Mouse (Mus musculus) thymus, postnatal 4 days (tissue): Measurements from ENCODE around the gene Gm4737.
"Not testable (repeated sequence)": the region's sequence is repeated elsewhere in the genome, so short reads cannot be mapped to it uniquely, and the experiment has no call there.

Experiments used
- DNase-seq: peaks from one replicate; pipeline ENCODE4 v3.0.0; 2021

Gene Gm4737

DNA sequence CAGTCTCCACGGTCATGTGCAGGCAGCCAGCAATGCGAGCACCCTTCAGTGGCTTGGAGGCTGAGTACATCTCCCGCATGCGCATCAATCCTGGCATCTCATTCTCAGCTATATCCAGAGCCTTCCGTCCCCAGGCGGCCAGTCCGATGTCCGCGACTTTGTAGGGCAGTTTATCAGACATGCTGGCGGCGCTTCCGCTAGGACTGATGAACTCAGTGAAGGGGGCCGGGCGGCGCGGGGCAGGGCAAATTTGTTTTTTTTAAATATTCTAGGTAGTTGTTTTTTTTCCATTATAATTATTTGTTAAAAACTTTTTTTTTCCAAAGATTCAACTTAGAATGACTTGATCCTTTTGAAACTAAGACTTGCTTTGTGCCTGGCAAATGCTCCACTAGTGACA is at the start of gene Gm4737:
TSS of gene Gm4737 (minus strand) at position 246 of the 400 bp plus-strand sequence.
- DNase-seq = not testable (repeated sequence)

DNA sequence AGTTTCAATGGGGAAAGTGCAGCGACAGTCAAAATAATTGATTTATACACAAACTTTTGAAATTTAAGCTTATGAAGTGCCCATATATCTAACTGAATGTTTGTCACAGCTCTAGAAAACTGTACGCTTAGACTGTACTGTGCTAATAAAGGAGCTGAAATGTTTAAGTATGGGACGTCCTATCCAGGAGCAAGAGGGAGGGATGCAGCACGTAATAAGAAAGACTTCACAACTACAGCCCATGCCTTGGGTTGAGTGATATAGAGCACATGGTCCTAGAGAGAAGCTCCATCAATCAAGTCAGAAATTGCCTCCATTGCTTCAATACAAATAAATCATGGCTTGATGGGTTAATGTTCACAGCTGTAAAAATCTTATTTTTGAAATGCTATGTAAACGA is 40.9 kb upstream of the Gm4737 start:
- no peak for DNase-seq

DNA sequence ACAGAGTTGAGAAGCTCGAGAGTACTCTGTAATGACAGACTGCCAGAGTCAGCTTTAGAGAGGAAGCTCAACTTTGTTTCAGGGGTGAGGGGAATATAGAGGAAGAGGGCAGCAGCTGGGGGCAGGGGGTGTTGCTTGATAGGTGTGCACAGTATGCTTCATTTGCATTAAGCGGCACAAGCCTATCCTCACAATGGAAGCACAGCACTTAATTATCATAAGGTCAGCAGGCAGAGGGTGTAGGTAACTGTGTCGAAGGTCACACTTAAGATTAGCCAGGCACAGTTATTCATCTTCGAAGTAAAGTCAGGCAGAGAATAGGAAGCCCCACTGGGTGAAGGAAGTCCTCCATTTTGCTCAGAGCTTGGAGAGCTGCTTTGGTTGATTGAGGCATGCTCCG is 28.2 kb upstream of the Gm4737 start:
- no peak for DNase-seq

DNA sequence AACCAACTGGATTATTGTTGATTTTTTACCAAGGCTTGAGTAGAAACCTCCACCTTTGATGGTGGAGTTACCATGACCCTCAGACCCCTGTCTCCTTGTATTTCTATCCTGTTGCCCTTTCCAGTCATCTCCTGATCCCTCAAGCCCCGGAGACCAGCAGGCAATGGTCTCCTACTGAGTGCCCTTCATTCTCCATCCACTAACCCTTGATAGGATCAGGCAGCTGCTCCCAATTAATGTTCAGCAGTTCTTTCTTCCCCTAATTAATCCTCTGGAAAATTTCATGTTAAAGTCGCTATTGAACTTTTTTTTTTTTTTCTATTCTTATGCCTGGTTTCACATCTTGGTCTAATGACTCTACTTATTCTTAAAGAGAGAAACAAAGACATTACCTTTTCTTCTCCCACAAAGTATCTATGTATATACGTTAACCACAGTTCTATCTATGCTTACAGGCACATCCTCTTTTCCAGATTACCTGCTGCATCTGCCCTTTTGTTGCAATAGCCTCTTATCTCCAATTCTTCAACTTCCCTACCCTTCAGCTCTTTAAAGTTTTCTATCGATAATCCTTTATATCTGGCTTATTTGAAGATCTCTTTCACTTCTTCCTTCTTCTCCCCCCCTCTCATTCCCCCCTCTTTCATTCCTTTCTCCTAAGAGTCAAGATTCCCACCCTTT is 23.4 kb upstream of the Gm4737 start:
- no peak for DNase-seq

DNA sequence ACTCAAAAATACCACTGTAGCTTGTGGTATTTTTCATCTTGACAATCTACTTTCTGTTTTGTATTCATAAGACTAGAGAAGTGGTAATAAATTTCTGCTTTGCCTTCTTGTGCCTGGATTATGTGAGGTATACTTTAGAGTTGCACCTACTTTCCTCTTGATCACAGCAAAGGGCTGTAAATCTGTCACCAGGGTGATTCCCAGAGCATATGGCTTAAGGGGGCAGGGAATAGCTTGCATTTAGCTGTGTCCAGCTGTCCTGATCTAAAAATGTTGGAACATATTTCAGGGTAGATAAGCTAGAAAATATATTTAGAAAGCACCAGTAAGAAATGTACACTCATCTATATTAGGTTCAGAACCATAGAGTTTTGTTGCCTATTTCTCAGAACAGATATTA is 18.2 kb upstream of the Gm4737 start:
- no peak for DNase-seq

DNA sequence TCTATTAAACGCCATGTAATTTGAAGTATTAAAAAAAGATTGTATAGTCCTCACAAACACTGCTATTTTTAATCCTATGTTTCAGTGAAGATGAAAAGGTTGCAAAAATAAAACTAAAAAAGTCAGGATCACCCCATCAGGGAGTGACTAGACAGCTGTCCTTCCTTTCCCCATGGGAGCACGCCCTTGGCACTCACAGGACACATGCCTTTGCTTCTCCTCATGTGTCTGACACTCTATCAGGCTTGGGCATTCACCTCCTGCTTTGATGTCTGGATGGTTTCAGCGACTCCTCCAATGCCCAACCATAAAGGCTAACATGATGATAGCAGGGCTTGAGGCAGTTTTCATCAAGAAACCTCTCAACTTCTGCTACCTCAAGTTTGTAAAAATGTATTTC is 12.1 kb upstream of the Gm4737 start:
- no peak for DNase-seq

DNA sequence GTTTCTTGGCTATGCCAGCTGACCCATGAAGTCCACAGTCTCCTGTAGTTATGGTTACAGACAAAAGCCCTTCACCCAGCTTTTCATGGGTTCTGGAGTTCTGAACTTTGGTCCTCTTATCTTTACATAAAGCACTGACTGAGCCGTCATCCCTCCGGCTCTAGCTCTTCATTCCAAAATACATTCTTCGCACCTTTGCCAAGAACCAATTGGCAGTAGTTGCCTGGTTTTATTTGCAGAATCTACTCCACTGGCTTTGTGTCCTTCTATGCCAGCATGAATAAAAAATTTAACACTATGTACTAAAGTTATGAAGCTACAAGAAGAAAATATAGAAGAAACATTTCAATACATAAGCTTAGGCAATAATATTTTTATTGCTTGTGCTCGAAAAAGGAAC is 10.4 kb upstream of the Gm4737 start:
- DNase-seq = no peak

DNA sequence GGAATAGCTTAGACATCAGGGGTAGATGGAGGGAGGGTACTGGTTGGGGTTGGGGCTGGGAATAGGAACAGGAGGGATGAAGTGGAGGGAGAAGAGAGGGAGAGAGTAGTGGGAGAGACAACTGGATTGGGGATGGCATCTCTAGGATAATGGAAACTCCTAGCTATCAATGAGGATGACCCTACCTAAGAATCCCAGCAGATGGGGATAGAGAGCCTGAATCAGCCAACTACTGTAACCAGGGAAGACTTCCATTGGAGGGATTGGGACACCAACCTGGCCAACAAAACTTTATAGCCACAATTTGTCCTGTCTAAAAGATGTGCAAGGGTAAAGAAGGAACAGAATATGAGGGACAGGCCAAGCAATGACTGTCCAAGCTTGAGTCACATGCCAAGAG is 3.7 kb downstream of the Gm4737 start:
- DNase-seq = no peak

DNA sequence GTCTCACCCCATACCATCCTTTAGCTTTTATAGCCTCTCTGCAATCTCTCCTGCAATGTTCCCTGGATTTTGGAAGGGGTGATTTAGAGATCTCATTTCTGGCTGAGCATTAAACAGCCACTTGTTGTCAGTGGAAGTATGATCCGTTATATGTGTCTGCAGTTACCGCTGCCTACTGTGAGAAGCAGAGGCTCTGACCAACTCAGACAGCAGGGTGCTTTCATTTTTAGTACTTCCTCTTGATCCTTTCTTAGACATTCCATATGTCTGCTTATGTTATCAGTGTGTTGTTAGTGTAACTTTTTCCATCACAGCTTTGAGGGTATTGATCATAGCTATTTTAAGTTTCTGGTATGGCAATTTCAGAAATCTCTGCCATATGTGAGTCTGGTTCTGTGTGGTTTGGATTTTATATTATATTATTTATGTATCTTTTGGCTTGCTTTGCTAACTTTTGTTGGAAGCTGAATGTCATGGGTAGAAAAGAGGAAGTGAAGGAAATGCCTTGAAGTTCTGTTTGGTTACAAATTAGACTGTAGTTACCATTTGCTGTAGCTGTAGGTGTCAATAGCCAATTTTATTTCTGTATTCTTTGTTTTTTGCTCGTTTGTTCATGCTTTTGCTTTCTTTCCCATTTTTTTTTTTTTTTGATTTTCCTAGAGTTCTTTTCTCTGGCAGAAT is 6.1 kb downstream of the Gm4737 start:
- DNase-seq = no peak

DNA sequence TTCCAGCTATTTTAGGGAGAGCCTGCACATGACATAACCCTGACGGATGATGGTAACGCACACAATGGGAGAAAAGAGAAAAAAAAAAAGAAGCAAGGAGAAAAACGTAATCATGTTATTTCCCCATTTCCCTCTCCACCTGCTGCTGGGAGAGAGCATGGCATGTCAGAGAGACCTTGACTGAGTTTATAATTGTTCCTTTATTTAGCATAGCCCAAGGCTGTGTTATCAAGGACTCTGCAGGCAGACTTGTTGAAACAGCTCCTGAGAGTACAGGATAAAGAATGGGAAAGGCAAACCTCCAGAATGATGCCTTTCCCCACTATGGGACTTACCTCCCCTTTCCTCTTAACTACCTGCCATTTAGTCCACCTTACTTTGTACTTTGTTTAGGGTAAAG is 7.9 kb downstream of the Gm4737 start:
- no peak for DNase-seq

DNA sequence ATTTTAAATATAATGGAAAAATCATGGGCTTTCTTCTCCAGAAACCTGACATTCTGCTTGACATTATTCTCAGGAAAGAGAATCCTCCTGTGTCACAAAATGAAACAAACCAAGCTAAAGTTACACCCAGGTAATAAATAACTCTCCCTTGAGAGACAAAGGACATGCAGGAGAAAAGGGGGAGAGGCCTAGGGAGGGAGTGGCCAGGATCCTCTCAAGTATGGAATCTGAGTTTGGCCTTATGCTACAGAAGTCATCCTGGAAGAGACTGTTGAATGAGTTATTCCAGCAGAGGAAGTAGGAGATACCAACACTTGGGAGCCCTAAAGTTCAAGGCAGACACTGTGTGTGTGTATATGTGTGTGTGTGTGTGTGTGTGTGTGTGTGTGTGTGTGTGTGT is 32.6 kb downstream of the Gm4737 start:
- no peak for DNase-seq

DNA sequence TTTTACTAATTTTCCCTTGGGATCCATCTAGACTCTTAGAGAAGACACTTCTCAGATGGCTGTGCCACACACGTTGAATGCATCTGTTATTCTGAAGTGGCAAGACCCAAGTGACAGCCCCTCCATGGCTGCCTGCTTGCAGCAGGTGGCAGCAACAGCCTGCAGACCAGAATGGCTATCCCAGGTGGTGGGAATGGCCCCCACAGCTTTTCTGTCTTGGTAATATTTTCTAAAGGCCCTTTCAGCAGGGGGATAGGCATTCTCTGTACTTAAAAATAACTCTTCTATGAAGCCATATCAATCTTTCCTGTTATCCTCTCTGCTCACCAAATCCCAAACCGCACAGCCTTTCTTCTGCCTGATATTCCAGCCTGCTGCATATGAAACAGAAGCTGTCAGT is 33.5 kb downstream of the Gm4737 start:
- peak; percentile 70 for DNase-seq

DNA sequence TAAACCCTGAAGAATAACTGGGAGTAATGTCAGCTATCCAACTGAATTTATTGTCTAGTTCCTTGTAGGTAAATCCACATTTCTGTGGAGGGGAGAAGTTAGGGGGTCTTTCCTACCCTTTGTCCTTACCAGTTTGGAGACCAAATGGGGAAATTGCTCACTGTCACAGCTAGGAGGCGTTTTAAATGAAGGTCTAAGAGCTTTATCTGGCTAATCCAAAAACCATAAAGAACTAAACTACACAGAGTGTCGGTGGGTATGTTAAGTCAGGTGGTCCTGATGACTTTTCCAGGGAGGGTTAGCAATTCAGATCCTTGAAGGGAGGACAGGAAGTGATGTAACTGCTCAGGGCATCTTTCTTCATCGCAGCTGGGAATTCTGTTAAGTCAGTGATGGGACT is 34.3 kb downstream of the Gm4737 start:
- no peak for DNase-seq

DNA sequence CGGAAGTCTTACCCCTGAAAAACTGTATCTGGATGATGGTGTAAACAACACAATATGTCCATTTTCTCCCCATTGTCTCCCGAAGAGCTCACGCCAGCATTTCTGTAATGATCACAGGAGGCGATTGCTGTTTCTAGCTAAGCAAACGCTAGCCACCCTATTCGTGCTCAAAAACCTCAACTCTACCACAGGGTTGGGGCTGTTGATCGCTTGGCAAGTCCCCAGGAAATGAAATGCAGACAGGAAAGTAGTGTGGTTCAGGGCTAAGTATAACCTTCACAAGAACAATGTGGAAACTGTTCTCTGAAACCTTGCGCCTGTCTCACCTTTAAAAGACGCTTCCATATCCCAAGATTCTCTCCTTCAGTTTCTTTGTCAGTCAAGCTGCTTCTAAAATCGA is 34.9 kb downstream of the Gm4737 start, which contains the start of gene Cd96:
TSS of gene Cd96 (minus strand) at position 232 of the 400 bp plus-strand sequence.
- peak; percentile 63 for DNase-seq

DNA sequence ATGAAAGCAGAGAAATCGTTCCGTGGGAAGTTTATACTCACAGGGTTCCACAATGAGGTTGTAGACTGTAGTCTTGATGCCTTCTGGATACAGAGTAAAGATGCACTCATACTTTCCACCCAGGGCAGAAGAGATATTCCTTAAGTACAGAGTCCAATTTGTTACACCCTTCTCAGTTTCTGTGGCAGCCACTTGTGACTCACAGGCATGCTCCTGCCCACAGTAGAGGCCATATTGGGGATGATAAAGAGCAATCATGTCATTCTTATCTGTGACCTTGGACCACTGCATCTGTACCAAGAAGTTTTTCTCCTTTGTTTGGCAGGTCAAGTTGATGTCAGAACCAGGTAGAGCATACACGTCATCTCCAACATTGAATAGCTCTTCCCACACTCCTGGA is 37.2 kb downstream of the Gm4737 start:
- no peak for DNase-seq

DNA sequence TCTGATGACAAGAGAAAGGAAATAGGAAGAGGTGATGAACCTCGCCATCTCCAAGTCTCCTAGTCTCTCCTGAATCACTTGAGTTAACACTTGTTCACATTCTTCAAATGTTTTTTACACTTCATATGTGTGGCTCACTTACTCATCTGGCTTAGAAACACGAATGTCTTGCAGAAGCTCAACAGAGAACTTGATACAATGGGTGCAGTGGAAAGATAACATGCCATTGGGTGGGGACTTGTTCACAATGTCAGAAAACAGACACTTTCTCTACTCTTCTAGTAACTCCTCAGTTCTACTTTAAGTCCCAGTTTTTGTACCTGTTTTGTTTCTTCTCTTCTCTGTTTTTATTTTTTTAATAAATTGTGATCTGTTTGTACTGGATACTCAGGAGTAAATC is 40.1 kb downstream of the Gm4737 start:
- DNase-seq = no peak

DNA sequence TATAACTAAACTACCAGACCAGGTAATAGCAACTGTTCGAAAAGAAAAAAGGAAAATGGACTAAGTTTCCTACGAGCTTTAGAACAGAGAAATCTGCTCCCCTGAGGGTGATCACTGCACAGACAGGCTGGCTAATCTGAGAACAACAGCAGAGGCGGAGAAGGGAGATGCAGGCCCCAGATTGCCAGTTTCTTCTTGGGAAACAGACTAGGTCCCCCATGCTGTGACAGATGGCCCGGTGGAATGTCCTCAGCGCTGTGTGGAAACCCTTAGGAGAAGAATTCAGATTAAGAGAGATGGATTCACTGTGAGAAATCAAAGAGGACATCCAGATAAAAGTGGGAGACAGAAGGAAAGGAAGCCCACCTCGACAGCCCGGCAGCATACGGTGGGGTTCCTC is 45.3 kb downstream of the Gm4737 start:
- DNase-seq = no peak

DNA sequence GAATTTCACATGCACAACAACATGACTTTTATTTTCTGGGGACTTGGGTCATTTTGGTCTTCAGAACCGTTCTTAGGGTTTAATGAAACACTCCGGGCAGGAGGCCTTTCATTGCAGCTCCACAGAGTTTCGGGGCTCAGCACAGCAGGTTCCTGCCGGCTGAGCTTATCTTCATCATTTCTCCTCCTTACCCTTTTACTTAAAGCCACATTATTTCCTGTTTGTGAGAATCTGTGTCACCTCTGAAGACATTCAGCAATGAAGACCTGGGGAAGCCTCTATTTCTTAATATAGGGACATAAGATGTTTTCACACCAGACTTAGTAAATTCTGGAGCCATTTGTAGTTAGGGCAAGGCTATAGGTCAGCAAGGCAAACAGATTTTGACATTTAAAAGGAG is 47.4 kb downstream of the Gm4737 start:
- DNase-seq = peak; percentile 46

DNA sequence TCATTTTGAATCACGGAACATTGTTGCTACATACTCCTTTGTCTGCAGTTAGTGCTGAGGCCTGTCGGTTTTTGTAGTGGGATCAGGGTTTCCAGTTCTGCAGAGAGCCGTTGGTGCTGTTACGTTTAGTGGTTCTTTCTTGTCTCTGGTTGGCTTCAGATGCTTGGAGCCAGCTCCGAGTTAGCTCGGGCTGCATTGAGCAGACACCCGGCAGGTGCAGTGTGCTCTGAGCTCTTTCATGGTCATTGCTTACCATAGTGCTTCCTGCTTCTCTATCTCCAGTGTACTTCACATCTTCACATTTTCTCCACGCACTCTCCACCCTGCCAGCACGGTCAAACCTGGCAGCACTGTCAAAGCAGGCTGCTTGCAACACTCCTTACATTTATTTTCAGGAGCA is 50.4 kb downstream of the Gm4737 start:
- peak; percentile 57 for DNase-seq
